10 mouse cellular contexts compared by ENCODE assay signal in the genomic region with DNA sequence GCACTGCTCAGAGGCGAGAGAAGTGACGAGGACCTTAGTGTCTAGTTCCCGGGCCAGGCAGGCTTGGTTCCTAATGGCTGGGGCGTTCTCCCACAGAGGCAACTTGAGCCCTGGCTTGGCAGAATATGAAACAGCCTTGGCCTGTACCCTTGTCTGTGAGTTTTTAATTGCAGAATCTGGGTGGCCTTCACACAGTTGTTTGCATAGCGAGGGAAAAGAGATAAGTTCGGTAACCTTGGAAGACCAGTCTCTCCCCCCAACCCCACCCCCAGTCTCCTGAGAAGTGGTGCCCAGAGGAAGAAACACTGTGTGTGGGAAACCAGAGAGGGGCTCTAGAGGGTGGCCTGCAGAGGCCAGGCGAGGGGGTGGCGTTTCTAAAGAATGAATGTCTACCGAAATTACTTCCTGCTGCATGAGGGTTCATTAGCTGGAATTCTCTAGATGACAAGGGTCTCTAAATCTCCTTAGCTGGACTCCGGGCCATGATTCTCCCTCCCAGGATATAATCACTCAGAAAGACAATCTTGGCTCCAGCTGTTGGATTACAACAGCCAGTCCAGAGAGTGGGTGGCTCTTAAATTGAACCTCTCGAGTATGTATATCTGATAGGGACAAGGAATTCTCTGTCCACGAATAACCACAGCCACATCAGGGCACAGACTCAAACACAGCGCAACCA.
DNase-seq lines count a peak whose midpoint lies in the region; ATAC-seq lines count a peak whose summit lies in the region.
"Had no signal": no experiment of that assay in that cellular context is flagged by ENCODE, and none has a peak within 500 bp of the region (broad histone marks: within the 10 kb centered on the region; RNA-seq: fewer than 3 reads in every experiment).

No protein-coding gene starts in this region.

- H3K27me3 ChIP-seq in kidney, embryonic 14.5 days (ENCODE audit: control insufficient read depth, insufficient read depth, low read length), result no peaks in the 10 kb centered on the region
- H3K27me3 ChIP-seq: hindbrain, embryonic 15.5 days had no signal

- peak; percentile 96 for ATAC-seq in kidney, embryonic 14.5 days (ENCODE audit: low FRiP score, low TSS enrichment)

- H3K9me3 ChIP-seq in kidney, embryonic 14.5 days (ENCODE audit: control insufficient read depth, low read length), result no peaks in the 10 kb centered on the region
- H3K9me3 ChIP-seq: hindbrain, embryonic 15.5 days had no signal

- 0 out of 2 replicates have a peak overlapping the region, but pooled peaks have one; percentile 5 for H3K4me2 ChIP-seq in kidney, embryonic 14.5 days (replicated peaks; ENCODE audit: low read depth, low read length)
- H3K4me2 ChIP-seq: hindbrain, embryonic 15.5 days had no signal

- peaks cover 5% of the 10 kb centered on the region; the same call in 1 of the 2 replicates for H3K4me1 ChIP-seq in kidney, embryonic 14.5 days (ENCODE audit: control insufficient read depth, insufficient read depth, low read length)
- H3K4me1 ChIP-seq: hindbrain, embryonic 15.5 days had no signal

- no peak overlapping the region for H3K4me3 ChIP-seq in kidney, embryonic 14.5 days (ENCODE audit: low read length)
- H3K4me3 ChIP-seq: hindbrain, embryonic 15.5 days had no signal

- H3K9ac ChIP-seq in kidney, embryonic 14.5 days (ENCODE audit: low read depth, low read length), result no peak overlapping the region
- H3K9ac ChIP-seq: hindbrain, embryonic 15.5 days had no signal

- DNase-seq in kidney, adult 11 months, result no peak
- peak; percentile 62 to 85 for DNase-seq in adrenal gland, adult (ENCODE audit: inconsistent age in 2 of 2, low spot score in 1 of 2)
- DNase-seq in gastrocnemius, adult 8-10 months (ENCODE audit: low spot score in 2 of 2), result peak; percentile 36 to 40
- peak; percentile 25 for DNase-seq in ovary, postnatal 14 days (ENCODE audit: low spot score)
- DNase-seq in right cerebral cortex, postnatal 10 days (ENCODE audit: low spot score in 2 of 2), result no peak
- DNase-seq in MN1 (ENCODE audit: low spot score), result no peak
- DNase-seq in thymus, postnatal 0 days (ENCODE audit: low spot score), result no peak

- H3K36me3 ChIP-seq in kidney, embryonic 14.5 days (ENCODE audit: control insufficient read depth, insufficient read depth, low read length), result no peaks in the 10 kb centered on the region
- H3K36me3 ChIP-seq: hindbrain, embryonic 15.5 days had no signal

- WGBS in kidney, embryonic 14.5 days, result 22% methylated on average over 13 of the region's 13 CpGs

- H3K27ac ChIP-seq in kidney, embryonic 14.5 days (ENCODE audit: low read depth, low read length), result peak overlapping the region; percentile 76
- H3K27ac ChIP-seq: hindbrain, embryonic 15.5 days; macrophage had no signal

Comparison
In these comparisons a context has a peak if more than half of its experiments do, and no peak if none do; other contexts are left out.
1. DNase-seq: peak in adrenal gland, adult (2 of 2), gastrocnemius, adult 8-10 months (2 of 2) and ovary, postnatal 14 days (single experiment); none in kidney, adult 11 months (single experiment), right cerebral cortex, postnatal 10 days (0 of 2), MN1 (single experiment) and thymus, postnatal 0 days (single experiment).